Mouse (Mus musculus): ENCODE data around the gene Pcdh7.

- no peak for TF ChIP-seq CTCF (IDR thresholded peaks at IDR 0.05; ENCODE audit: borderline replicate concordance, extremely low read depth, insufficient read depth, insufficient read length)
- TF ChIP-seq POLR2A (IDR thresholded peaks at IDR 0.05; ENCODE audit: borderline replicate concordance, extremely low read depth, insufficient read depth, insufficient read length, poor library complexity, severe bottlenecking): no peak
Measured at GRCm38 (mm10) chr5:57993584-57993983, 275.8 kb downstream of the Pcdh7 start.

All from brain, embryonic 14.5 days (tissue).